Mouse (Mus musculus): ENCODE measurements around the gene Syne2.
"Not testable (repeated sequence)": the region's sequence is repeated elsewhere in the genome, so short reads cannot be mapped to it uniquely, and the experiment has no call there.

Syne2 gene

GRCm38 (mm10) chr12:76111046-76111445, 293.1 kb downstream of the Syne2 start:
- no peak for DNase-seq

GRCm38 (mm10) chr12:76116577-76116976, 298.6 kb downstream of the Syne2 start:
- DNase-seq = no peak

GRCm38 (mm10) chr12:76117632-76118153, 299.8 kb downstream of the Syne2 start:
- DNase-seq = no peak

GRCm38 (mm10) chr12:76123223-76123622, 305.3 kb downstream of the Syne2 start:
- no peak for DNase-seq

GRCm38 (mm10) chr12:76128306-76128705, 310.4 kb downstream of the Syne2 start:
- no peak for DNase-seq

- DNase-seq = no peak
These were observed 310.9 kb downstream of the Syne2 start for GRCm38 (mm10) chr12:76128831-76129230.

GRCm38 (mm10) chr12:76130281-76130680, 312.3 kb downstream of the Syne2 start:
- DNase-seq = peak; percentile 18

- no peak for DNase-seq
These were observed 313.0 kb downstream of the Syne2 start for GRCm38 (mm10) chr12:76130891-76131290.

GRCm38 (mm10) chr12:76132591-76132990, 314.7 kb downstream of the Syne2 start:
- DNase-seq = no peak

GRCm38 (mm10) chr12:76133081-76133480, 315.1 kb downstream of the Syne2 start:
- not testable (repeated sequence) for DNase-seq

- no peak for DNase-seq
These were observed 318.8 kb downstream of the Syne2 start for GRCm38 (mm10) chr12:76136701-76137100.

- not testable (repeated sequence) for DNase-seq
These were observed 334.5 kb downstream of the Syne2 start for GRCm38 (mm10) chr12:76152389-76152788.
